ENCODE assay signal across 23 mouse cellular contexts in the genomic region with DNA sequence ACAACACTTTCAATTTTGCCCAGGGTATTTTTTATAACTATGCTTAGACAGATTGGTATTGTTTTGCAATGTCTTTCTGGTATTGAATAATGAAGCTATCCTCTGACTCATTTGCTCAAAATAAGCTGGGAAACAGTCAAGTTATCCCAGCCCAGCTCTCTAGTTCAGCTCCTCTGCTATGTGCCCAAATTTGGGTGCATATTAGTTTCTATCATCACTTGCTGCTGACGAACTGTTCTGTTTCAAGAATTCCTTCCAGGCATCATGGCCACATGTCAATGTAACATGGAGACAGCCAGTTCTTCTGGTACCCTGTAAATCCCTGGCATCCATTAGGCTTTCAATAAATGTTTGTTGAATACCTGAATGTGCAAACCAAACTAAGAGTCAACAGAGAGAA.
A peak's percentile ranks its signal among the peaks of the same experiment; 100 is the strongest.
DNase-seq lines count a peak whose midpoint lies in the region; TF ChIP-seq lines count a peak whose summit lies in the region.
"Had no signal": no experiment of that assay in that cellular context is flagged by ENCODE, and none has a peak within 500 bp of the region (broad histone marks: within the 10 kb centered on the region; RNA-seq: fewer than 3 reads in every experiment).

No protein-coding gene starts in this region.

- H3K9ac ChIP-seq in heart, adult 2 months (ENCODE audit: low read depth, low read length) = no peak overlapping the region
- H3K9ac ChIP-seq: embryonic facial prominence, embryonic 12.5 days; embryonic facial prominence, embryonic 15.5 days; forebrain, embryonic 13.5 days; hindbrain, embryonic 12.5 days; hindbrain, embryonic 15.5 days had no signal

- no peak for TF ChIP-seq EP300 in heart, adult 2 months (IDR thresholded peaks at IDR 0.05; ENCODE audit: insufficient read depth, low read depth, low read length)

- TF ChIP-seq POLR2A in lung, adult 2 months (IDR thresholded peaks at IDR 0.05; ENCODE audit: borderline replicate concordance, extremely low read depth, low read depth, low read length) = no peak
- TF ChIP-seq POLR2A in heart, adult 2 months (IDR thresholded peaks at IDR 0.05; ENCODE audit: insufficient read depth, low read depth, low read length) = no peak

- 67% methylated on average over 1 of the region's 1 CpGs for WGBS in lung, adult 2 months
- WGBS in heart, adult 2 months = 60% methylated on average over 1 of the region's 1 CpGs

- H3K27me3 ChIP-seq in heart, adult 2 months (ENCODE audit: control insufficient read depth, insufficient read depth, low read length) = no peaks in the 10 kb centered on the region
- H3K27me3 ChIP-seq: embryonic facial prominence, embryonic 12.5 days; embryonic facial prominence, embryonic 15.5 days; forebrain, embryonic 13.5 days; hindbrain, embryonic 12.5 days; hindbrain, embryonic 15.5 days; Patski had no signal

- peak; percentile 21 for DNase-seq in layer of hippocampus, adult 9-10 months (ENCODE audit: low spot score)
- DNase-seq in layer of hippocampus, postnatal 36 days = no peak
- DNase-seq in lung, postnatal 36 days = peak; percentile 4
- no peak for DNase-seq in lung, adult 2 months
- DNase-seq in adipocyte (ENCODE audit: low spot score) = peak; percentile 15
- DNase-seq in fibroblast of lung, adult 2 months (ENCODE audit: low read depth) = peak; percentile 58
- no peak for DNase-seq in heart, adult 2 months
- DNase-seq in urinary bladder, postnatal 14 days (ENCODE audit: low spot score) = no peak
- DNase-seq: adrenal gland, adult 2 months; adrenal gland, postnatal 14 days; cerebellum, adult 11-12 months; cerebellum, adult 8-10 months; cerebellum, postnatal 14 days; gastrocnemius, postnatal 10 days; gastrocnemius, postnatal 36 days had no signal

- no peaks in the 10 kb centered on the region for H3K36me3 ChIP-seq in heart, adult 2 months (ENCODE audit: control insufficient read depth, insufficient read depth, low read length)
- H3K36me3 ChIP-seq: embryonic facial prominence, embryonic 12.5 days; embryonic facial prominence, embryonic 15.5 days; forebrain, embryonic 10.5 days; hindbrain, embryonic 12.5 days; hindbrain, embryonic 15.5 days had no signal

- H3K4me1 ChIP-seq in lung, adult 2 months (ENCODE audit: control insufficient read depth, insufficient read depth, low read length) = no peaks in the 10 kb centered on the region; the same call in 1 of the 2 replicates
- no peaks in the 10 kb centered on the region for H3K4me1 ChIP-seq in heart, adult 2 months (ENCODE audit: control insufficient read depth, insufficient read depth, low read length)
- H3K4me1 ChIP-seq: embryonic facial prominence, embryonic 12.5 days; embryonic facial prominence, embryonic 15.5 days; forebrain, embryonic 10.5 days; forebrain, embryonic 13.5 days; hindbrain, embryonic 12.5 days; hindbrain, embryonic 15.5 days had no signal

- intact Hi-C loops in heart, adult 2 months (cut with DNase I) = no loop called here

- H3K79me2 ChIP-seq in heart, adult 2 months (replicated peaks; ENCODE audit: control insufficient read depth, insufficient read depth, low read length) = no peaks in the 10 kb centered on the region

- no peak overlapping the region for H3K4me3 ChIP-seq in lung, adult 2 months (replicated peaks; ENCODE audit: extremely low read depth, low read depth, low read length)
- H3K4me3 ChIP-seq in heart, adult 2 months = no peak overlapping the region
- H3K4me3 ChIP-seq: embryonic facial prominence, embryonic 12.5 days; embryonic facial prominence, embryonic 15.5 days; erythroblast, embryonic 14.5 days; forebrain, embryonic 10.5 days; forebrain, embryonic 13.5 days; hindbrain, embryonic 12.5 days; hindbrain, embryonic 15.5 days had no signal

- TF ChIP-seq CTCF in lung, adult 2 months (IDR thresholded peaks at IDR 0.05; ENCODE audit: insufficient read depth, low read length) = no peak
- TF ChIP-seq CTCF in heart, adult 2 months (IDR thresholded peaks at IDR 0.05) = no peak

- H3K27ac ChIP-seq in heart, adult 2 months = no peak overlapping the region
- H3K27ac ChIP-seq: embryonic facial prominence, embryonic 12.5 days; embryonic facial prominence, embryonic 15.5 days; forebrain, embryonic 10.5 days; forebrain, embryonic 13.5 days; hindbrain, embryonic 12.5 days; hindbrain, embryonic 15.5 days had no signal

Comparison
In these comparisons a context has a peak if more than half of its experiments do, and no peak if none do; other contexts are left out.
1. DNase-seq: peak in layer of hippocampus, adult 9-10 months (single experiment), lung, postnatal 36 days (single experiment), adipocyte (single experiment) and fibroblast of lung, adult 2 months (single experiment); none in layer of hippocampus, postnatal 36 days (0 of 2), lung, adult 2 months (single experiment), heart, adult 2 months (0 of 2) and urinary bladder, postnatal 14 days (single experiment).